Mouse (Mus musculus) stomach, postnatal 0 days (tissue): ENCODE data around the gene Ccdc13. TPM values are rescaled to one million over a fixed set of nuclear protein-coding genes. Genes with fewer than 3 reads are reported as not detected.
A peak's percentile ranks its signal among the peaks of the same experiment; 100 is the strongest.

Experiments
- ATAC-seq: fragments of 200-750 bp; cut with Nextera tagmentation; 2 replicates; pipeline ENCODE4 v1.8.0; 2017; ENCODE audit not compliant: low FRiP score, low TSS enrichment
- DNase-seq: peaks from one replicate; pipeline ENCODE4 v3.0.0-alpha.2; 2016; ENCODE audit warnings: low spot score
- H3K27ac ChIP-seq: fragments of 300-500 bp; sonication (generic); replicated peaks from 2 replicates; pipeline ENCODE4 v1.5.1; 2014; ENCODE audit warnings: mild to moderate bottlenecking, control low read depth
- H3K27me3 ChIP-seq: fragments of 300-500 bp; sonication (generic); 2 replicates; pipeline ENCODE4 v1.6.1; 2014; ENCODE audit warnings: low read length; ENCODE audit not compliant: control insufficient read depth, insufficient read depth
- H3K36me3 ChIP-seq: fragments of 300-500 bp; sonication (generic); 2 replicates; pipeline ENCODE4 v1.6.1; 2014; ENCODE audit warnings: low read length, mixed read lengths; ENCODE audit not compliant: control insufficient read depth, insufficient read depth
- H3K4me1 ChIP-seq: fragments of 300-500 bp; sonication (generic); replicated peaks from 2 replicates; pipeline ENCODE4 v1.6.1; 2014; ENCODE audit warnings: antibody characterized with exemption; ENCODE audit not compliant: control insufficient read depth, insufficient read depth
- H3K4me2 ChIP-seq: fragments of 300-500 bp; sonication (generic); replicated peaks from 2 replicates; pipeline ENCODE4 v1.6.1; 2014; ENCODE audit warnings: low read depth, mild to moderate bottlenecking, control low read depth, moderate library complexity
- H3K4me3 ChIP-seq: fragments of 300-500 bp; sonication (generic); 2 replicates; pipeline ENCODE4 v1.5.1; 2014; ENCODE audit warnings: low read depth, low read length, control low read depth
- H3K9ac ChIP-seq: fragments of 300-500 bp; sonication (generic); 2 replicates; pipeline ENCODE4 v1.6.1; 2014; ENCODE audit warnings: mild to moderate bottlenecking, low read length, control low read depth, mixed read lengths
- H3K9me3 ChIP-seq: fragments of 300-500 bp; sonication (generic); 2 replicates; pipeline ENCODE4 v1.6.1; 2016; ENCODE audit warnings: low read length; ENCODE audit not compliant: control insufficient read depth
- CTCF ChIP-seq: IDR thresholded peaks from 2 replicates; pipeline ENCODE4 v1.5.1; 2016; ENCODE audit warnings: antibody characterized with exemption, low read depth, mild to moderate bottlenecking, moderate library complexity
- EP300 ChIP-seq: optimal IDR thresholded peaks from 2 replicates; pipeline ENCODE3; 2016; ENCODE audit warnings: antibody characterized with exemption
- WGBS: fragments of 180-500 bp; shearing (Covaris S2); extraction: QIAGEN DNeasy Blood & Tissue Kit; methylation state at CpG from one replicate; pipeline ENCODE4 v1.1.7; 2014; 5-methylcytosine and 5-hydroxymethylcytosine counted together
- polyA plus RNA-seq: library from polyadenylated mRNA; unstranded; fragments of >200 nt; fragmentation: Nextera tagmentation; extraction: Ambion mirVana; gene quantifications from 2 replicates; pipeline ENCODE4 v1.2.1, GENCODE M21; 2015

Gene Ccdc13
- polyA plus RNA-seq, 1 experiment from 2014 or later = 0.19 TPM

DNA sequence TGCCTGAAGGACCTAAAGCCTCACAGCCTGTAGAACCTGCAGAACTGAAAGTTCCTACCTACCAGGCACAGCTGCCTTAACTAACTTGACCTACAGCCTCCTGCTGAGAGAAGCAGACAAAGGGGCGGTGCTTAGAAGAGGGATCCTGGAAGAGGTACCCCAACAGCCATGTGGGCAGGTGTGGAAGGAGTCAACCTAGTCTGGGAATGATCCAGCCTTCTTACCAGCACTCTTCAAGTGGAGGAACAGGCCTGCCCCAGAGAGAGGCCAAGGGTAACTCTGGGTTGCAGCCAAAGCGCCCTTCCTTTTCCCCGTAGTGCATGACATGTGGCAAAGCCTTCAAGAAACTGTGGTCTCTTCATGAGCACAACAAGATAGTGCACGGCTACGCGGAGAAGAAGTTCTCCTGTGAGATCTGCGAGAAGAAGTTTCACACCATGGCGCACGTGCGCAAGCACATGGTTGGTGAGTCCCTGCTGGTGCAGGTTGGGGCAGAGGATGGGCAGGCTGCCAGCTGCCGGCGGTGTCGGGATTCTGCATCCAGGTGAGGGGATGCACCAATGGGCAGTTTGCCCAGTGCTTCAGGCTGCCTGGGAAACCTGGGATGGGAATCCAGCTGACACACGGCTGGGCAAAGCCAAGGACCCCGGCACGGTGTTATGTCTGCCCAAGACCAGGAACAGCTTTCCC is 74.0 kb downstream of the Ccdc13 start:
- Histone ChIP-seq H3K9ac (no peak overlapping the region), H3K27ac (no peak overlapping the region), H3K36me3 (peaks cover 4% of the 10 kb centered on the region; the same call in 1 of the 2 replicates)

DNA sequence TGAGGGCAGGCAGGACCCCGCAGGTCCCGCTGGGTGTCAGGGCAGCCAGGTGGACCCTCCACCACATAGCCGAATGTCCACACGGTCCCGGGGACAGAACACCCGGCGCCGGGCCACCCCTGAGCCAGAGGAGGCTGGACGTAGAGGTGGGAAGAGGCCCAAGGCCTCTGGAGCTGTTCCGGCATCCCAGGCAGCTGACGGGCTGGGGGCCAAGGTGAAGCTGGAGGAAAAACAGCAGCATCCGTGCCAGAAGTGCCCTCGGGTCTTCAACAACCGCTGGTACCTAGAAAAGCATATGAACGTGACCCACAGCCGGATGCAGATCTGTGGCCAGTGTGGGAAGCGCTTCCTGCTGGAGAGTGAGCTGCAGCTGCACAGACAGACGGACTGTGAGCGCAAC is 75.5 kb downstream of the Ccdc13 start:
- WGBS = 79% methylated on average over 19 of the region's 19 CpGs

More for the DNA sequence above, 74.0 kb downstream of the Ccdc13 start:
- H3K4me1 ChIP-seq = 0 out of 2 replicates have a peak, but pooled peaks cover 3% of the 10 kb centered on the region
- H3K4me3 ChIP-seq = no peak overlapping the region
- no peaks in the 10 kb centered on the region for H3K9me3 ChIP-seq
- 80% methylated on average over 16 of the region's 16 CpGs for WGBS
- no peak for DNase-seq
- TF ChIP-seq EP300 (no peak), CTCF (no peak)
- H3K27me3 ChIP-seq = no peaks in the 10 kb centered on the region
- no peak overlapping the region for H3K4me2 ChIP-seq
- ATAC-seq = no peak

DNA sequence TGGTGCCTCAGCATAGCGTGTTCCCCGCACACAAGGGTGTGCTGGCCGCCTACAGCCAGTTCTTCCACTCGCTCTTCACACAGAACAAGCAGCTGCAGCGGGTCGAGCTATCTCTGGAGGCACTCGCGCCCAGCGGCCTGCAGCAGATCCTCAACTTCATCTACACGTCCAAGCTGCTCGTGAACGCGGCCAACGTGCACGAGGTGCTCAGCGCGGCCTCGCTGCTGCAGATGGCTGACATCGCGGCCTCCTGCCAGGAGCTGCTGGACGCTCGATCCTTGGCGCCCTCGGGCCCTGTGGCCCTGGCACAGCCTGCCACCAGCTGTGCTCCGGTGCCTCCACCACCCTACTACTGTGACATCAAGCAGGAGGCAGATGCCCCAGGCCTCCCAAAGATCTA is 76.5 kb downstream of the Ccdc13 start:
- Histone ChIP-seq H3K4me3 (no peak overlapping the region), H3K4me2 (no peak overlapping the region), H3K4me1 (0 out of 2 replicates have a peak, but pooled peaks cover 8% of the 10 kb centered on the region), H3K27me3 (no peaks in the 10 kb centered on the region), H3K36me3 (peaks cover 4% of the 10 kb centered on the region; the same call in 1 of the 2 replicates), H3K9ac (no peak overlapping the region), H3K27ac (no peak overlapping the region), H3K9me3 (no peaks in the 10 kb centered on the region)
- DNase-seq = no peak
- no peak for ATAC-seq
- TF ChIP-seq EP300 = no peak
- TF ChIP-seq CTCF = no peak
- 93% methylated on average over 25 of the region's 25 CpGs for WGBS

More for the DNA sequence above, 75.5 kb downstream of the Ccdc13 start:
- Histone ChIP-seq H3K4me1 (0 out of 2 replicates have a peak, but pooled peaks cover 3% of the 10 kb centered on the region), H3K9me3 (no peaks in the 10 kb centered on the region), H3K27ac (no peak overlapping the region), H3K4me2 (no peak overlapping the region), H3K36me3 (peaks cover 4% of the 10 kb centered on the region; the same call in 1 of the 2 replicates), H3K4me3 (no peak overlapping the region), H3K9ac (no peak overlapping the region), H3K27me3 (no peaks in the 10 kb centered on the region)
- DNase-seq (no peak), ATAC-seq (no peak)
- no peak for TF ChIP-seq EP300
- TF ChIP-seq CTCF = no peak

GRCm38 (mm10) chr9:121762248-121762647 is 77.0 kb downstream of the Ccdc13 start:
- ATAC-seq (no peak), DNase-seq (no peak)
- Histone ChIP-seq H3K36me3 (peaks cover 4% of the 10 kb centered on the region; the same call in 1 of the 2 replicates), H3K27ac (no peak overlapping the region), H3K4me1 (0 out of 2 replicates have a peak, but pooled peaks cover 8% of the 10 kb centered on the region), H3K4me2 (no peak overlapping the region), H3K27me3 (no peaks in the 10 kb centered on the region), H3K9me3 (no peaks in the 10 kb centered on the region), H3K9ac (no peak overlapping the region; the same call in 1 of the 2 replicates), H3K4me3 (no peak overlapping the region)
- TF ChIP-seq CTCF = no peak
- no peak for TF ChIP-seq EP300
- WGBS = 79% methylated on average over 10 of the region's 10 CpGs

DNA sequence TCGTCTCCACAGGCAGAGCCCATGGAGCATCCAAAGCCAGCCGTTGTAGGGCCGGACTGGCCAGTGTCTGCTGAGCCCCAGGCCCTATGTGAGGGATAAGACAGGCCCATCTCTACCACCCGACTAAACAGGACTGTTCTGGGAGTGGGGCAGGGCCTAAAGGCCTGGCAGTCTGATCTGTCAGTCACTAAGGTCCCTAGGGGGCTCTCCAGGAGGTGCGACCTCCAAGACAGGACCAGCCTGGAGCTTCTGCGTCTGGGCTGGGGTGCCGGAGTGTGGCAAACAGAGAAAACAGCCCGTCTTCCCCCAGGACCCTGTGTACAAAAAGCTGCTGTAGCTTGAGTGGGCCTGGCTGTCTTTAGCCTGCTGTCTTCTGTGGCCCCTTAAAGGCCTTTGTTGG is 77.5 kb downstream of the Ccdc13 start:
- Histone ChIP-seq H3K9ac (no peak overlapping the region; the same call in 1 of the 2 replicates), H3K4me1 (0 out of 2 replicates have a peak, but pooled peaks cover 8% of the 10 kb centered on the region), H3K27ac (no peak overlapping the region; the same call in 1 of the 2 replicates), H3K27me3 (no peaks in the 10 kb centered on the region), H3K36me3 (peaks cover 6% of the 10 kb centered on the region; the same call in 1 of the 2 replicates), H3K9me3 (no peaks in the 10 kb centered on the region), H3K4me3 (no peak overlapping the region), H3K4me2 (no peak overlapping the region)
- 76% methylated on average over 8 of the region's 8 CpGs for WGBS
- ATAC-seq = no peak
- no peak for DNase-seq
- TF ChIP-seq EP300 = no peak
- TF ChIP-seq CTCF = no peak

DNA sequence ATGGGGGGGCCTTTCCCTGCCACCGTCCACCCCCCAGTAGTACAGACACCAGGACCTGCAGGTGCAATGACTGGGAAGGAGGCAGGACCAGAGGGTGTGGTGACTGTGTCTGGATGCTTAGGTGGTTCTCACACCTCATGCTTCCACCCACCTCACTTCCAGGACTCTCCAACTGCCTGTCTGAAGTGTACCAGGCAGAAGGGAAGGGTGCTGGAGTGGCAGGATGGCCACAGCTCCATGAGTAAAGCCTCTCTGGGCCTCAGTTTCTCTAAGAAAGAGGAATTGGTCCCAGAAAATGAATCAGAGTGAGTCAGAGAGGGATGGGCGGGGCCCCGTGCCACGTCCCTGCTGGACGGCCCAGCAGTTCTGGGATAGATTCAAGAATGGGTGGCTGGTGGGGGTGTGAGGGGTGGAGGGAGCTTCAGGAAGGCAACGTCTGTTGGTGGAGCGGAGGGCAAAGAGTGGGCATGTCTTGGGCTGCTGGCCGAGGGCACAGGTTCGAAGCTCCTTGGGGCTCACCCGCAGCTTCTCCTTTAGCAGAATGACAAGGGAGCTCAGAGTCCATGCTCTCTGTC is 78.1 kb downstream of the Ccdc13 start:
- no peak for ATAC-seq
- TF ChIP-seq CTCF (no peak), EP300 (no peak)
- peak; percentile 47 for DNase-seq
- Histone ChIP-seq H3K9ac (peak overlapping the region; percentile 89; the same call in 1 of the 2 replicates), H3K4me3 (peak overlapping the region; percentile 73; the same call in 1 of the 2 replicates), H3K4me2 (peak overlapping the region; percentile 96), H3K27ac (peak overlapping the region; percentile 92), H3K4me1 (0 out of 2 replicates have a peak, but pooled peaks cover 8% of the 10 kb centered on the region), H3K9me3 (no peaks in the 10 kb centered on the region), H3K27me3 (no peaks in the 10 kb centered on the region), H3K36me3 (peaks cover 7% of the 10 kb centered on the region; the same call in 1 of the 2 replicates)
- 37% methylated on average over 10 of the region's 10 CpGs for WGBS
